Mouse (Mus musculus): ENCODE measurements around the gene Ptpn23.

Ptpn23 gene

GRCm38 (mm10) chr9:110375668-110376067 lies 32.3 kb downstream of the Ptpn23 start:
- no peak overlapping the region for H3K4me3 ChIP-seq (replicated peaks; ENCODE audit: low read length)

GRCm38 (mm10) chr9:110373871-110374270 lies 34.1 kb downstream of the Ptpn23 start:
- no peak overlapping the region for H3K4me3 ChIP-seq (replicated peaks; ENCODE audit: low read length)
- peaks cover 69% of the 10 kb centered on the region for H3K36me3 ChIP-seq (ENCODE audit: insufficient read depth, low read length)
- H3K4me1 ChIP-seq (replicated peaks; ENCODE audit: low read depth, low read length), result peaks cover 9% of the 10 kb centered on the region
- no peaks in the 10 kb centered on the region for H3K27me3 ChIP-seq (ENCODE audit: insufficient read depth, low read length)
- TF ChIP-seq POU5F1 (IDR thresholded peaks at IDR 0.05; ENCODE audit: borderline replicate concordance, low read length) (no peak), CTCF (conservative IDR thresholded peaks at IDR 0.05; ENCODE audit: low read length) (no peak), NANOG (IDR thresholded peaks at IDR 0.05; ENCODE audit: borderline replicate concordance, low read length) (no peak)
- H3K9me3 ChIP-seq (ENCODE audit: low read length), result no peaks in the 10 kb centered on the region

More at GRCm38 (mm10) chr9:110375668-110376067, 32.3 kb downstream of the Ptpn23 start:
- Histone ChIP-seq H3K36me3 (ENCODE audit: insufficient read depth, low read length) (peaks cover 74% of the 10 kb centered on the region), H3K4me1 (replicated peaks; ENCODE audit: low read depth, low read length) (peaks cover 15% of the 10 kb centered on the region), H3K9me3 (ENCODE audit: low read length) (no peaks in the 10 kb centered on the region), H3K27me3 (ENCODE audit: insufficient read depth, low read length) (peaks cover 11% of the 10 kb centered on the region)
- TF ChIP-seq NANOG (IDR thresholded peaks at IDR 0.05; ENCODE audit: borderline replicate concordance, low read length), result no peak
- TF ChIP-seq POU5F1 (IDR thresholded peaks at IDR 0.05; ENCODE audit: borderline replicate concordance, low read length), result no peak
- TF ChIP-seq CTCF (conservative IDR thresholded peaks at IDR 0.05; ENCODE audit: low read length), result no peak

GRCm38 (mm10) chr9:110369860-110370259 lies 38.2 kb downstream of the Ptpn23 start:
- H3K27me3 ChIP-seq (ENCODE audit: insufficient read depth, low read length), result no peaks in the 10 kb centered on the region
- no peak for TF ChIP-seq CTCF (conservative IDR thresholded peaks at IDR 0.05; ENCODE audit: low read length)
- no peak for TF ChIP-seq POU5F1 (IDR thresholded peaks at IDR 0.05; ENCODE audit: borderline replicate concordance, low read length)
- no peak for TF ChIP-seq NANOG (IDR thresholded peaks at IDR 0.05; ENCODE audit: borderline replicate concordance, low read length)
- H3K36me3 ChIP-seq (ENCODE audit: insufficient read depth, low read length), result peaks cover 52% of the 10 kb centered on the region
- H3K9me3 ChIP-seq (ENCODE audit: low read length), result no peaks in the 10 kb centered on the region
- H3K4me3 ChIP-seq (replicated peaks; ENCODE audit: low read length), result no peak overlapping the region
- H3K4me1 ChIP-seq (replicated peaks; ENCODE audit: low read depth, low read length), result peaks cover 7% of the 10 kb centered on the region; the same call in 1 of the 2 replicates

GRCm38 (mm10) chr9:110366746-110367145 lies 41.3 kb downstream of the Ptpn23 start:
- Histone ChIP-seq H3K4me1 (replicated peaks; ENCODE audit: low read depth, low read length) (peaks cover 7% of the 10 kb centered on the region; the same call in 1 of the 2 replicates), H3K9me3 (ENCODE audit: low read length) (no peaks in the 10 kb centered on the region), H3K4me3 (replicated peaks; ENCODE audit: low read length) (no peak overlapping the region), H3K36me3 (ENCODE audit: insufficient read depth, low read length) (peaks cover 49% of the 10 kb centered on the region), H3K27me3 (ENCODE audit: insufficient read depth, low read length) (no peaks in the 10 kb centered on the region)
- no peak for TF ChIP-seq NANOG (IDR thresholded peaks at IDR 0.05; ENCODE audit: borderline replicate concordance, low read length)
- no peak for TF ChIP-seq POU5F1 (IDR thresholded peaks at IDR 0.05; ENCODE audit: borderline replicate concordance, low read length)
- TF ChIP-seq CTCF (conservative IDR thresholded peaks at IDR 0.05; ENCODE audit: low read length), result no peak

GRCm38 (mm10) chr9:110362337-110362736 lies 45.7 kb downstream of the Ptpn23 start:
- Histone ChIP-seq H3K36me3 (ENCODE audit: insufficient read depth, low read length) (peaks cover 39% of the 10 kb centered on the region), H3K4me1 (replicated peaks; ENCODE audit: low read depth, low read length) (peaks cover 13% of the 10 kb centered on the region), H3K27me3 (ENCODE audit: insufficient read depth, low read length) (no peaks in the 10 kb centered on the region), H3K9me3 (ENCODE audit: low read length) (no peaks in the 10 kb centered on the region), H3K4me3 (replicated peaks; ENCODE audit: low read length) (no peak overlapping the region)
- TF ChIP-seq NANOG (IDR thresholded peaks at IDR 0.05; ENCODE audit: borderline replicate concordance, low read length) (no peak), CTCF (conservative IDR thresholded peaks at IDR 0.05; ENCODE audit: low read length) (no peak), POU5F1 (IDR thresholded peaks at IDR 0.05; ENCODE audit: borderline replicate concordance, low read length) (no peak)

GRCm38 (mm10) chr9:110361299-110361698 lies 46.7 kb downstream of the Ptpn23 start:
- TF ChIP-seq NANOG (IDR thresholded peaks at IDR 0.05; ENCODE audit: borderline replicate concordance, low read length) (no peak), POU5F1 (IDR thresholded peaks at IDR 0.05; ENCODE audit: borderline replicate concordance, low read length) (no peak), CTCF (conservative IDR thresholded peaks at IDR 0.05; ENCODE audit: low read length) (no peak)
- H3K9me3 ChIP-seq (ENCODE audit: low read length), result no peaks in the 10 kb centered on the region
- H3K4me1 ChIP-seq (replicated peaks; ENCODE audit: low read depth, low read length), result peaks cover 10% of the 10 kb centered on the region
- H3K36me3 ChIP-seq (ENCODE audit: insufficient read depth, low read length), result peaks cover 45% of the 10 kb centered on the region
- no peak overlapping the region for H3K4me3 ChIP-seq (replicated peaks; ENCODE audit: low read length)
- no peaks in the 10 kb centered on the region for H3K27me3 ChIP-seq (ENCODE audit: insufficient read depth, low read length)

GRCm38 (mm10) chr9:110358341-110358740 lies 49.7 kb downstream of the Ptpn23 start:
- TF ChIP-seq POU5F1 (IDR thresholded peaks at IDR 0.05; ENCODE audit: borderline replicate concordance, low read length) (no peak), NANOG (IDR thresholded peaks at IDR 0.05; ENCODE audit: borderline replicate concordance, low read length) (no peak)
- peaks cover 36% of the 10 kb centered on the region for H3K36me3 ChIP-seq (ENCODE audit: insufficient read depth, low read length)
- no peaks in the 10 kb centered on the region for H3K9me3 ChIP-seq (ENCODE audit: low read length)
- H3K4me1 ChIP-seq (replicated peaks; ENCODE audit: low read depth, low read length), result peaks cover 5% of the 10 kb centered on the region; the same call in 1 of the 2 replicates
- no peaks in the 10 kb centered on the region for H3K27me3 ChIP-seq (ENCODE audit: insufficient read depth, low read length)
- H3K4me3 ChIP-seq (replicated peaks; ENCODE audit: low read length), result no peak overlapping the region

- Histone ChIP-seq H3K27me3 (ENCODE audit: insufficient read depth, low read length) (no peaks in the 10 kb centered on the region), H3K36me3 (ENCODE audit: insufficient read depth, low read length) (peaks cover 22% of the 10 kb centered on the region), H3K9me3 (ENCODE audit: low read length) (no peaks in the 10 kb centered on the region), H3K4me3 (replicated peaks; ENCODE audit: low read length) (no peak overlapping the region), H3K4me1 (replicated peaks; ENCODE audit: low read depth, low read length) (peaks cover 24% of the 10 kb centered on the region)
- TF ChIP-seq POU5F1 (IDR thresholded peaks at IDR 0.05; ENCODE audit: borderline replicate concordance, low read length), result no peak
- no peak for TF ChIP-seq NANOG (IDR thresholded peaks at IDR 0.05; ENCODE audit: borderline replicate concordance, low read length)
- TF ChIP-seq CTCF (conservative IDR thresholded peaks at IDR 0.05; ENCODE audit: low read length), result no peak
Measured at GRCm38 (mm10) chr9:110351932-110352632, 55.9 kb downstream of the Ptpn23 start.
